ENCODE assay signal across 9 mouse cellular contexts in genomic region chr4:59199341-59199740, GRCm38 (mm10). TPM values are rescaled to one million over a fixed set of nuclear protein-coding genes. Genes with fewer than 3 reads are reported as not detected.
A peak's percentile ranks its signal among the peaks of the same experiment; 100 is the strongest.
DNase-seq lines count a peak whose midpoint lies in the region; ATAC-seq lines count a peak whose summit lies in the region.
"Had no signal": no experiment of that assay in that cellular context is flagged by ENCODE, and none has a peak within 500 bp of the region (broad histone marks: within the 10 kb centered on the region; RNA-seq: fewer than 3 reads in every experiment).

No protein-coding gene starts in this region.

- intact Hi-C loops in gastrocnemius, postnatal 14 days (cut with DNase I; ENCODE audit: low total_unique reads) = no loop called here

- H3K4me3 ChIP-seq in neural tube, embryonic 11.5 days (ENCODE audit: low read depth, low read length) = no peak overlapping the region
- no peak overlapping the region for H3K4me3 ChIP-seq in limb, embryonic 15.5 days
- H3K4me3 ChIP-seq in midbrain, embryonic 15.5 days = no peak overlapping the region

- 56% methylated on average over 8 of the region's 8 CpGs for WGBS in neural tube, embryonic 11.5 days
- 27% methylated on average over 8 of the region's 8 CpGs for WGBS in limb, embryonic 15.5 days
- WGBS in midbrain, embryonic 15.5 days = 41% methylated on average over 8 of the region's 8 CpGs

- H3K9me3 ChIP-seq in neural tube, embryonic 11.5 days (ENCODE audit: control insufficient read depth, low read length) = no peaks in the 10 kb centered on the region
- no peaks in the 10 kb centered on the region for H3K9me3 ChIP-seq in limb, embryonic 15.5 days
- H3K9me3 ChIP-seq in midbrain, embryonic 15.5 days = no peaks in the 10 kb centered on the region

- no peak for DNase-seq in neural tube, embryonic 11.5 days (ENCODE audit: low spot score)
- no peak for DNase-seq in neural tube, embryonic 10.5 days (ENCODE audit: extremely low spot score, low spot score)
- peak; percentile 44 for DNase-seq in cerebellum, adult 9-10 months
- DNase-seq in gastrocnemius, postnatal 14 days = peak; percentile 58
- peak; percentile 83 for DNase-seq in induced T-regulatory cell, adult 2 months (ENCODE audit: low read depth)
- peak; percentile 68 to 80 for DNase-seq in spleen, postnatal 4 days (ENCODE audit: low spot score in 2 of 2)

- H3K27ac ChIP-seq in neural tube, embryonic 11.5 days (ENCODE audit: low read depth, low read length) = no peak overlapping the region
- 0 out of 2 replicates have a peak overlapping the region, but pooled peaks have one; percentile 8 for H3K27ac ChIP-seq in limb, embryonic 15.5 days
- H3K27ac ChIP-seq in midbrain, embryonic 15.5 days = no peak overlapping the region
- H3K27ac ChIP-seq: macrophage had no signal

- H3K27me3 ChIP-seq in neural tube, embryonic 11.5 days (ENCODE audit: control insufficient read depth, insufficient read depth, low read length) = no peaks in the 10 kb centered on the region
- no peaks in the 10 kb centered on the region for H3K27me3 ChIP-seq in limb, embryonic 15.5 days
- no peaks in the 10 kb centered on the region for H3K27me3 ChIP-seq in midbrain, embryonic 15.5 days (replicated peaks)

- no peak overlapping the region for H3K9ac ChIP-seq in neural tube, embryonic 11.5 days (ENCODE audit: low read length)
- no peak overlapping the region for H3K9ac ChIP-seq in limb, embryonic 15.5 days
- H3K9ac ChIP-seq in midbrain, embryonic 15.5 days = no peak overlapping the region

- no peaks in the 10 kb centered on the region for H3K36me3 ChIP-seq in neural tube, embryonic 11.5 days (ENCODE audit: control insufficient read depth, insufficient read depth, low read length)
- H3K36me3 ChIP-seq in limb, embryonic 15.5 days = no peaks in the 10 kb centered on the region
- H3K36me3 ChIP-seq in midbrain, embryonic 15.5 days (replicated peaks) = no peaks in the 10 kb centered on the region

- ATAC-seq in neural tube, embryonic 11.5 days (ENCODE audit: insufficient read depth, low FRiP score, low TSS enrichment) = peak; percentile 50; the same call in 1 of the 2 replicates
- ATAC-seq in limb, embryonic 15.5 days (ENCODE audit: insufficient number of reproducible peaks, low FRiP score, low TSS enrichment, low read depth) = peak; percentile 69; the same call in 1 of the 2 replicates
- peak; percentile 55; the same call in 1 of the 2 replicates for ATAC-seq in midbrain, embryonic 15.5 days (replicated peaks)

- peaks cover 14% of the 10 kb centered on the region for H3K4me1 ChIP-seq in neural tube, embryonic 11.5 days (ENCODE audit: control insufficient read depth, insufficient read depth, low read length)
- peaks cover 30% of the 10 kb centered on the region for H3K4me1 ChIP-seq in limb, embryonic 15.5 days
- H3K4me1 ChIP-seq in midbrain, embryonic 15.5 days = peaks cover 26% of the 10 kb centered on the region

- no peak overlapping the region for H3K4me2 ChIP-seq in neural tube, embryonic 11.5 days (ENCODE audit: low read depth)
- no peak overlapping the region for H3K4me2 ChIP-seq in limb, embryonic 15.5 days
- H3K4me2 ChIP-seq in midbrain, embryonic 15.5 days = no peak overlapping the region

RNA-seq across cellular contexts. Expression of gene Ugcg, which starts 10.3 kb away (rescaled TPM):
- polyA plus RNA-seq in neural tube, embryonic 11.5 days (2014; fragmentation: Nextera tagmentation; extraction: Ambion mirVana) = 12.1 and 12.4 TPM in 2 replicates
- total RNA-seq in gastrocnemius, postnatal 14 days (2021) = 10 to 100 TPM; 10.2 to 10.4 TPM
- 9.4 and 12.0 TPM in 2 replicates for polyA plus RNA-seq in limb, embryonic 15.5 days (2015; fragmentation: Nextera tagmentation; extraction: Ambion mirVana)
- polyA plus RNA-seq in midbrain, embryonic 15.5 days (2015; fragmentation: Nextera tagmentation; extraction: Ambion mirVana) = 17.3 and 20.0 TPM in 2 replicates

Comparison
In these comparisons a context has a peak if more than half of its experiments do, and no peak if none do; other contexts are left out.
1. DNase-seq: peak in cerebellum, adult 9-10 months (single experiment), gastrocnemius, postnatal 14 days (single experiment), induced T-regulatory cell, adult 2 months (single experiment) and spleen, postnatal 4 days (2 of 2); none in neural tube, embryonic 11.5 days (single experiment) and neural tube, embryonic 10.5 days (single experiment).
2. Peak in every context shown above with its lines, with median percentiles within 50 percentile points of each other: ATAC-seq.